Mouse (Mus musculus) C2C12 (cell line): ENCODE results near the gene Lgr6.

Experiments used
- CEBPB ChIP-seq: IDR thresholded peaks from one replicate; pipeline ENCODE4 v1.6.1; 2011; ENCODE audit warnings: low read depth, mild to moderate bottlenecking, control low read depth, moderate library complexity
- CTCF ChIP-seq: IDR thresholded peaks from one replicate; pipeline ENCODE4 v1.5.1; 2011; ENCODE audit not compliant: control insufficient read depth, insufficient read depth, insufficient read length
- MAX ChIP-seq: IDR thresholded peaks from one replicate; pipeline ENCODE4 v1.6.1; 2011; ENCODE audit warnings: mild to moderate bottlenecking, control low read depth

DNA sequence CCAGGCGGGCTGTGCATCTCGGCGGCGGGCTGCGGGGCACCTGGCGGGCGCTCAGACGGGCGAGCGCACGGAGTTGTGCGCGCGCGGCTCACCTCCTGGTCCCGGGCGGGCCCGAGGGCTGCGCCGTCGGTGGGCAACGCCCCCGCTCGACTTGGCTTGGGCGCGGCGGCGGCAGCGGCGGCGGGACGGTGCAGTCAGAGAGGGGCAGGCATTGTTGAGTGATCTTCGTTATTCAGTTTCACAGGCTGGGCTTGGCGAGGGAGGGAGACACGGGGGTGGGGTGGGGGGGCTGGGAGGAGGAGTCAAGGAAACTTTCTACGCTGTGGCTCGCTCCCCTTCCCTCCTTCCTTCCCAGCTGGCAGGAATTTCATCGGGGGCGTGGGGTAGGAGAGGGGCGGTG is at the start of gene Lgr6:
- TF ChIP-seq CTCF (no peak), CEBPB (no peak), MAX (no peak)
